Mouse (Mus musculus): ENCODE measurements at regions not wholly inside any gene's neighbourhood (a gene's known extent, or its start where the extent isn't known, plus 50 kb on each side); places are given as distances from the start of the nearest gene placed in this dataset.

GRCm38 (mm10) chr19:32881443-32881842, 124.1 kb downstream of the Pten start:
- Histone ChIP-seq H3K4me1 (ENCODE audit: insufficient read depth, low read depth, low read length) (peaks cover 7% of the 10 kb centered on the region), H3K36me3 (replicated peaks) (no peaks in the 10 kb centered on the region), H3K4me3 (ENCODE audit: low read depth, low read length) (no peak overlapping the region), H3K27me3 (ENCODE audit: insufficient read depth, low read length) (peaks cover 34% of the 10 kb centered on the region), H3K9me3 (replicated peaks) (0 out of 2 replicates have a peak, but pooled peaks cover 2% of the 10 kb centered on the region)
- ATAC-seq (ENCODE audit: extremely low read depth, insufficient number of reproducible peaks, low FRiP score, poor library complexity, severe bottlenecking) (no peak), DNase-seq (ENCODE audit: low spot score) (no peak)
- TF ChIP-seq CTCF (IDR thresholded peaks at IDR 0.05; ENCODE audit: low read depth, low read length) (no peak), POLR2AphosphoS5 (IDR thresholded peaks at IDR 0.05; ENCODE audit: insufficient replicate concordance, low read depth, low read length) (no peak), GATA2 (IDR thresholded peaks at IDR 0.05; ENCODE audit: borderline replicate concordance, low read depth, low read length) (no peak), TAL1 (conservative IDR thresholded peaks at IDR 0.05; ENCODE audit: low read depth, low read length) (no peak), GATA1 (IDR thresholded peaks at IDR 0.05; ENCODE audit: borderline replicate concordance, low read length) (no peak)

- no peaks in the 10 kb centered on the region for H3K36me3 ChIP-seq (replicated peaks)
- no peak overlapping the region for H3K4me3 ChIP-seq (ENCODE audit: low read depth, low read length)
- ATAC-seq (ENCODE audit: extremely low read depth, insufficient number of reproducible peaks, low FRiP score, poor library complexity, severe bottlenecking) (no peak), DNase-seq (ENCODE audit: low spot score) (no peak)
- H3K4me1 ChIP-seq (ENCODE audit: insufficient read depth, low read depth, low read length): peaks cover 7% of the 10 kb centered on the region
- 0 out of 2 replicates have a peak, but pooled peaks cover 2% of the 10 kb centered on the region for H3K9me3 ChIP-seq (replicated peaks)
- peaks cover 42% of the 10 kb centered on the region for H3K27me3 ChIP-seq (ENCODE audit: insufficient read depth, low read length)
- TF ChIP-seq GATA2 (IDR thresholded peaks at IDR 0.05; ENCODE audit: borderline replicate concordance, low read depth, low read length) (no peak), POLR2AphosphoS5 (IDR thresholded peaks at IDR 0.05; ENCODE audit: insufficient replicate concordance, low read depth, low read length) (no peak), GATA1 (IDR thresholded peaks at IDR 0.05; ENCODE audit: borderline replicate concordance, low read length) (no peak), TAL1 (conservative IDR thresholded peaks at IDR 0.05; ENCODE audit: low read depth, low read length) (no peak), CTCF (IDR thresholded peaks at IDR 0.05; ENCODE audit: low read depth, low read length) (no peak)
These were observed 127.0 kb downstream of the Pten start for GRCm38 (mm10) chr19:32884279-32884678.

GRCm38 (mm10) chr19:32885481-32886131, 128.3 kb downstream of the Pten start:
- H3K36me3 ChIP-seq (replicated peaks): no peaks in the 10 kb centered on the region
- no peak for TF ChIP-seq GATA2 (IDR thresholded peaks at IDR 0.05; ENCODE audit: borderline replicate concordance, low read depth, low read length)
- no peak for TF ChIP-seq CTCF (IDR thresholded peaks at IDR 0.05; ENCODE audit: low read depth, low read length)
- no peak for TF ChIP-seq POLR2AphosphoS5 (IDR thresholded peaks at IDR 0.05; ENCODE audit: insufficient replicate concordance, low read depth, low read length)
- no peak for TF ChIP-seq TAL1 (conservative IDR thresholded peaks at IDR 0.05; ENCODE audit: low read depth, low read length)
- no peak for TF ChIP-seq GATA1 (IDR thresholded peaks at IDR 0.05; ENCODE audit: borderline replicate concordance, low read length)
- H3K4me1 ChIP-seq (ENCODE audit: insufficient read depth, low read depth, low read length): peaks cover 7% of the 10 kb centered on the region
- DNase-seq (ENCODE audit: low spot score) (no peak), ATAC-seq (ENCODE audit: extremely low read depth, insufficient number of reproducible peaks, low FRiP score, poor library complexity, severe bottlenecking) (no peak)
- no peak overlapping the region for H3K4me3 ChIP-seq (ENCODE audit: low read depth, low read length)
- H3K27me3 ChIP-seq (ENCODE audit: insufficient read depth, low read length): peaks cover 42% of the 10 kb centered on the region
- no peaks in the 10 kb centered on the region for H3K9me3 ChIP-seq (replicated peaks)

GRCm38 (mm10) chr19:32887190-32887589, 129.9 kb downstream of the Pten start:
- ATAC-seq (ENCODE audit: extremely low read depth, insufficient number of reproducible peaks, low FRiP score, poor library complexity, severe bottlenecking): no peak
- no peak for DNase-seq (ENCODE audit: low spot score)
- Histone ChIP-seq H3K36me3 (replicated peaks) (no peaks in the 10 kb centered on the region), H3K4me1 (ENCODE audit: insufficient read depth, low read depth, low read length) (peaks cover 3% of the 10 kb centered on the region; the same call in 1 of the 2 replicates), H3K27me3 (ENCODE audit: insufficient read depth, low read length) (peaks cover 42% of the 10 kb centered on the region), H3K4me3 (ENCODE audit: low read depth, low read length) (no peak overlapping the region), H3K9me3 (replicated peaks) (no peaks in the 10 kb centered on the region)
- TF ChIP-seq POLR2AphosphoS5 (IDR thresholded peaks at IDR 0.05; ENCODE audit: insufficient replicate concordance, low read depth, low read length): no peak
- TF ChIP-seq GATA2 (IDR thresholded peaks at IDR 0.05; ENCODE audit: borderline replicate concordance, low read depth, low read length): no peak
- no peak for TF ChIP-seq GATA1 (IDR thresholded peaks at IDR 0.05; ENCODE audit: borderline replicate concordance, low read length)
- TF ChIP-seq TAL1 (conservative IDR thresholded peaks at IDR 0.05; ENCODE audit: low read depth, low read length): no peak
- TF ChIP-seq CTCF (IDR thresholded peaks at IDR 0.05; ENCODE audit: low read depth, low read length): no peak

GRCm38 (mm10) chr19:32888616-32889305, 131.5 kb downstream of the Pten start:
- TF ChIP-seq GATA1 (IDR thresholded peaks at IDR 0.05; ENCODE audit: borderline replicate concordance, low read length): no peak
- no peak for TF ChIP-seq POLR2AphosphoS5 (IDR thresholded peaks at IDR 0.05; ENCODE audit: insufficient replicate concordance, low read depth, low read length)
- no peak for TF ChIP-seq TAL1 (conservative IDR thresholded peaks at IDR 0.05; ENCODE audit: low read depth, low read length)
- no peak for TF ChIP-seq GATA2 (IDR thresholded peaks at IDR 0.05; ENCODE audit: borderline replicate concordance, low read depth, low read length)
- no peak for TF ChIP-seq CTCF (IDR thresholded peaks at IDR 0.05; ENCODE audit: low read depth, low read length)
- H3K9me3 ChIP-seq (replicated peaks): no peaks in the 10 kb centered on the region
- H3K36me3 ChIP-seq (replicated peaks): no peaks in the 10 kb centered on the region
- ATAC-seq (ENCODE audit: extremely low read depth, insufficient number of reproducible peaks, low FRiP score, poor library complexity, severe bottlenecking) (no peak), DNase-seq (ENCODE audit: low spot score) (no peak)
- no peak overlapping the region for H3K4me3 ChIP-seq (ENCODE audit: low read depth, low read length)
- H3K27me3 ChIP-seq (ENCODE audit: insufficient read depth, low read length): peaks cover 30% of the 10 kb centered on the region
- H3K4me1 ChIP-seq (ENCODE audit: insufficient read depth, low read depth, low read length): no peaks in the 10 kb centered on the region

GRCm38 (mm10) chr19:32890801-32891200, 133.5 kb downstream of the Pten start:
- no peaks in the 10 kb centered on the region for H3K36me3 ChIP-seq (replicated peaks)
- no peak for ATAC-seq (ENCODE audit: extremely low read depth, insufficient number of reproducible peaks, low FRiP score, poor library complexity, severe bottlenecking)
- TF ChIP-seq GATA2 (IDR thresholded peaks at IDR 0.05; ENCODE audit: borderline replicate concordance, low read depth, low read length) (no peak), GATA1 (IDR thresholded peaks at IDR 0.05; ENCODE audit: borderline replicate concordance, low read length) (no peak), POLR2AphosphoS5 (IDR thresholded peaks at IDR 0.05; ENCODE audit: insufficient replicate concordance, low read depth, low read length) (no peak), TAL1 (conservative IDR thresholded peaks at IDR 0.05; ENCODE audit: low read depth, low read length) (no peak), CTCF (IDR thresholded peaks at IDR 0.05; ENCODE audit: low read depth, low read length) (no peak)
- no peak overlapping the region for H3K4me3 ChIP-seq (ENCODE audit: low read depth, low read length)
- H3K4me1 ChIP-seq (ENCODE audit: insufficient read depth, low read depth, low read length): no peaks in the 10 kb centered on the region
- H3K27me3 ChIP-seq (ENCODE audit: insufficient read depth, low read length): peaks cover 22% of the 10 kb centered on the region
- no peak for DNase-seq (ENCODE audit: low spot score)
- no peaks in the 10 kb centered on the region for H3K9me3 ChIP-seq (replicated peaks)
